Mouse (Mus musculus) kidney, embryonic 16.5 days (tissue): ENCODE measurements around the gene Dis3. TPM values are rescaled to one million over a fixed set of nuclear protein-coding genes. Genes with fewer than 3 reads are reported as not detected.

Experiments used
- ATAC-seq: fragments of 200-750 bp; cut with Nextera tagmentation; 2 replicates; pipeline ENCODE4 v1.8.0; 2017; ENCODE audit warnings: moderate TSS enrichment; ENCODE audit not compliant: low FRiP score, low TSS enrichment
- H3K27ac ChIP-seq: fragments of 300-500 bp; sonication (generic); 2 replicates; pipeline ENCODE4 v1.5.1; 2014; ENCODE audit warnings: low read length
- H3K27me3 ChIP-seq: fragments of 300-500 bp; sonication (generic); 2 replicates; pipeline ENCODE4 v1.6.1; 2014; ENCODE audit warnings: low read length, control low read depth, mixed read lengths; ENCODE audit not compliant: insufficient read depth
- H3K36me3 ChIP-seq: fragments of 300-500 bp; sonication (generic); 2 replicates; pipeline ENCODE4 v1.6.1; 2014; ENCODE audit warnings: low read length, control low read depth, mixed read lengths; ENCODE audit not compliant: insufficient read depth
- H3K4me1 ChIP-seq: fragments of 300-500 bp; sonication (generic); 2 replicates; pipeline ENCODE4 v1.6.1; 2014; ENCODE audit warnings: low read length, control low read depth, mixed read lengths; ENCODE audit not compliant: insufficient read depth
- H3K4me2 ChIP-seq: fragments of 300-500 bp; sonication (generic); replicated peaks from 2 replicates; pipeline ENCODE4 v1.6.1; 2014; ENCODE audit warnings: low read depth, low read length
- H3K4me3 ChIP-seq: fragments of 300-500 bp; sonication (generic); 2 replicates; pipeline ENCODE4 v1.5.1; 2014; ENCODE audit warnings: mild to moderate bottlenecking, low read length
- H3K9ac ChIP-seq: fragments of 300-500 bp; sonication (generic); replicated peaks from 2 replicates; pipeline ENCODE4 v1.6.1; 2014; ENCODE audit warnings: low read length
- H3K9me3 ChIP-seq: fragments of 300-500 bp; sonication (generic); 2 replicates; pipeline ENCODE4 v1.6.1; 2016; ENCODE audit warnings: low read length, control low read depth
- WGBS: fragments of 180-500 bp; shearing (Covaris S2); extraction: QIAGEN DNeasy Blood & Tissue Kit; methylation state at CpG from one replicate; pipeline ENCODE4 v1.1.7; 2014; 5-methylcytosine and 5-hydroxymethylcytosine counted together
- polyA plus RNA-seq: library from polyadenylated mRNA; unstranded; fragments of >200 nt; fragmentation: Nextera tagmentation; extraction: Ambion mirVana; gene quantifications from 2 replicates; pipeline ENCODE4 v1.2.1, GENCODE M21; 2015

The Dis3 gene
- polyA plus RNA-seq, 1 experiment from 2014 or later, result 28.4 TPM

DNA sequence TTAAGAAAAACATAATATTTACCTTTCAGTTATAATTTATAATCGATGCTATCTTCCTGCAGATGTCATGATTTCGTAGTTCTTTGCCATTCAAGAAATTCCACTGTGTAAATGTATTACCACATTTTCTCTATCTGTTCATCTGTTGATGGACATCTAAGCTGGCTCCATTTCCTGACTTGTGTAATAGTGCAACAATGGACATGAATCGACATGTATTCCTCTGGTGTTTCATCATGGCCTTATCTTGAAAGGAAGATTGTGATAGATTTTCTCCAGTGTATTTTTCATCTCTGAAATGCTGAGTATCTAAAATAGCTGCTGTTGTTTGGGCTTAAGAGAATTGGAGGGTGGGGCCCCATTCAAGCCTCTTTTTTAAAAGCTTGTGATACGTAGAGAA, 27.1 kb upstream of the Dis3 start:
- no peaks in the 10 kb centered on the region for H3K4me1 ChIP-seq
- H3K9me3 ChIP-seq, result no peaks in the 10 kb centered on the region
- H3K27me3 ChIP-seq, result no peaks in the 10 kb centered on the region
- H3K4me3 ChIP-seq, result no peak overlapping the region
- H3K9ac ChIP-seq, result no peak overlapping the region
- ATAC-seq, result no peak
- 89% methylated on average over 4 of the region's 4 CpGs for WGBS
- no peak overlapping the region for H3K27ac ChIP-seq
- H3K4me2 ChIP-seq, result no peak overlapping the region
- H3K36me3 ChIP-seq, result 0 out of 2 replicates have a peak, but pooled peaks cover 3% of the 10 kb centered on the region

DNA sequence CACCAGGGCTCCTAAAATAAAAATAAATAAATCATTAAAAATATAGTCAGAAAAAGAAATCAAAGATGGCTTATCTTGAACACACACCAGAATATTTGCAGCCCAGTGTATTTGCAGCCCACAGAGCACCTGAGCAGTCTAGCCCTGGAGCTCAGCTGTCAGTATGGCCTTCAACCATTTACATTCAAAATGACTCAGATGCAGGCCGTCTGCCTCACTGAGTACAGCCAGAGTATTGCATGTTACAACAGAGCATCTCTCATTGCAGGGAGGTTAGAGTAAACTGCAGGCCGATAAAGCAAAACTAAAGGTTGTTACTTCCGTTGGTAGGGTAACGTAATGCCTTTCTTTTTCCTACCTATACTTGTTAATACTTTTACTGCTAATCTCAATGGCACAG, 24.5 kb upstream of the Dis3 start:
- ATAC-seq, result no peak
- H3K4me2 ChIP-seq, result no peak overlapping the region
- no peaks in the 10 kb centered on the region for H3K36me3 ChIP-seq
- H3K9me3 ChIP-seq, result no peaks in the 10 kb centered on the region
- 87% methylated on average over 4 of the region's 4 CpGs for WGBS
- no peaks in the 10 kb centered on the region for H3K27me3 ChIP-seq
- H3K4me1 ChIP-seq, result no peaks in the 10 kb centered on the region
- no peak overlapping the region for H3K9ac ChIP-seq
- H3K27ac ChIP-seq, result no peak overlapping the region
- H3K4me3 ChIP-seq, result no peak overlapping the region

DNA sequence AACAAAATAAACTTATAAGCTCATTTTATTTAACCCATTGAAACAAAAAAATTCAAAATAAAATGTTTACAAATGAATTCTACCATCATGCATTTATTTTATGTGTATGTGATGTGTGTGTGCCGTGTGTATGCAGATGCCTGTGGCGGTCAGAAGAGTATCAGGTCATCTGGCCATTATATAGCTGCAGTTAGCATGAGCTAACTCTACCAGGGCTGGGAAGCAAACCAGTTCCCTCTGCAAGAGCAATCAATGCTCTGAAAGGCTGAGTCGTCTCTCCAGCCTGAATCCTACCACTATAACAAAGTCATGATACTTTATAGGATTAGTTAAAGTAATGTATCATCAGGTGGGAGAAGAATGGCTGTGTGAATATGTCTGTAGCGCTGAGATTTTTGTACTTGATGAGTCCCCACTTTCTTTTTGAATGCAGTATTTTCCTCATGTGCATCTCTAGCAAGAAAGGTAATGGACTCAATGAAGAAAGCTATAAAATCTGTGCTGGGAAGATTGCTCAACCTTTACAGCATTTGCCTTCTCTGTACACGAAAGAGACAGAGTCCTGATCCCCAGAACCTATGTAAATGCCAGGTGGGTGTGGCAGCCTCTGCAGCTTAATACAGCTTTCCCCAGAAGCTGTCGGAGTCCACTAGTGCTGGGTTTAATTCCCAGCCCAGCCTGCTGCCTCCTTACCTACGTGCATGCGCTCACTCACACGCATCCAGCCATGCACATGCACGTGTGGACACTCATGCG, 22.2 kb upstream of the Dis3 start:
- no peaks in the 10 kb centered on the region for H3K4me1 ChIP-seq
- H3K27me3 ChIP-seq, result no peaks in the 10 kb centered on the region
- no peak overlapping the region for H3K9ac ChIP-seq
- H3K36me3 ChIP-seq, result peaks cover 5% of the 10 kb centered on the region
- 88% methylated on average over 11 of the region's 11 CpGs for WGBS
- H3K4me3 ChIP-seq, result no peak overlapping the region
- no peak for ATAC-seq
- no peaks in the 10 kb centered on the region for H3K9me3 ChIP-seq
- H3K27ac ChIP-seq, result no peak overlapping the region
- H3K4me2 ChIP-seq, result no peak overlapping the region

DNA sequence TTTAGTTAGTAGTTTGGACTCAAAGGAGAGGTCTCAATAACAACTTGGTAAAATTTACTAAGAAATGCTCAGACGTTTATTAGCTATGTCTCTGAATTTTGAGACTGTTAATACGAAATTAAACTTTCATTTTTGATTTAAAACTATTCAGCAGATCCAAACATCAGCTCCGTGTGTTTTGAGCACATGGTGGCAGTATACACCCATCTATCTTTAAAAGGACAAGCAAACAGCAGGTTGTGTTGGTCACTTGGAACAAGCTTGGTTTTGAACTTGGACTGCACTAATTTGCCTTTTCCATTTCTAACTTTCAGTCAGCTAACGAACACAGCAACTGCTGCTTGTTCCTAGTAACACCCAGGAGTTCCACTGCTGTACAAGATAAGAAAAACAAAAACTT, 18.0 kb upstream of the Dis3 start:
- ATAC-seq, result no peak
- H3K4me1 ChIP-seq, result no peaks in the 10 kb centered on the region
- H3K4me2 ChIP-seq, result no peak overlapping the region
- no peak overlapping the region for H3K9ac ChIP-seq
- no peak overlapping the region for H3K27ac ChIP-seq
- no peaks in the 10 kb centered on the region for H3K9me3 ChIP-seq
- H3K27me3 ChIP-seq, result no peaks in the 10 kb centered on the region
- 77% methylated on average over 4 of the region's 4 CpGs for WGBS
- no peak overlapping the region for H3K4me3 ChIP-seq
- peaks cover 17% of the 10 kb centered on the region for H3K36me3 ChIP-seq

DNA sequence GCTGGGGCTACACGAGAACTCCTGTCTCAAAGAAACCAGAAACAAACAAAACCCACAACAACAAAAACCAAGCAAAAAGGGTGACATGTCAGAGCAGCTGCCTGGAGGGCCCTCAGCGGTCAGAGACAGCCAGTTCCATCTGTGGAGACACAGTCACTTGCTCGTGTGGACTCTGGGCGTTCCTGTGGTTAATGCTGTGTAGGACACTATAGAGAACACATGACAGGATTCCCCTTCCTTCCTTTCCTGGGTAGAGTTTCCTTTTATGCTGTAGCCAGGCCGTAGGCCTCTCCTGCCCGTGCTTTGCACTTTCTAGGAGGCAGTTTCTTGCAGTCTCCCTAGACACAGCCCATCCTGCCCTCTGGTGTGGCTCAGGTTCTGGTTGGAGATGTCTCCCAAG, 9.2 kb upstream of the Dis3 start:
- no peaks in the 10 kb centered on the region for H3K4me1 ChIP-seq
- H3K27ac ChIP-seq, result no peak overlapping the region
- no peak overlapping the region for H3K9ac ChIP-seq
- no peaks in the 10 kb centered on the region for H3K27me3 ChIP-seq
- H3K36me3 ChIP-seq, result peaks cover 42% of the 10 kb centered on the region
- H3K4me2 ChIP-seq, result no peak overlapping the region
- 81% methylated on average over 6 of the region's 6 CpGs for WGBS
- no peaks in the 10 kb centered on the region for H3K9me3 ChIP-seq
- ATAC-seq, result no peak; the same call in 1 of the 2 replicates
- H3K4me3 ChIP-seq, result no peak overlapping the region

DNA sequence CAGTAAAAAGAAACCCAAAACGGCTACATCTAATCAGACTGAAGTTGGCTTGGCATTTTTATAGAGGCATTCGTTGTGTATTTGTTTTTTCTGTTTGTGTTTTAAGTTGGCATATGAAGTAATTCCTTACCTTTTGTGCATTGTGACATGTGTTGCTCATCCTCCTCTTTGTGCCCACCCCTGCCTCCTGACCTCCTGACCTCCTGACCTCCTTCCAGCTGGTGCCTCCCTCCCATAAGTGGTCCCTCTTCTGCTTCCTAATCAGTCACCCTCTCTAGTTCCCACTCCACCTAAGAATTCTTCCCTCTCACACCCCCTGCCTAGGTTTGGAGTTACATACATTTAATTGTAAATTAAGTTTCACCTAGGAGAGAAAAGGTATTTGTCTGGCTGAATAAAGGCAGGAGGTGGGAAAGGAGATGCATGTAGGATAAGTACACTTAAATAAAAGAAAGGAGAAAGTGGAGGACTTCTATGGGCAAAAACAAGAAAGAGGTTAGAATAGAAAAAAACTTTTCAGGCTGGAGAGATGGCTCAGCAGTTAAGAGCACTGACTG, 8.1 kb upstream of the Dis3 start:
- no peak for ATAC-seq
- Histone ChIP-seq H3K27ac (no peak overlapping the region), H3K4me2 (no peak overlapping the region), H3K4me1 (no peaks in the 10 kb centered on the region), H3K9me3 (no peaks in the 10 kb centered on the region), H3K4me3 (no peak overlapping the region), H3K36me3 (peaks cover 48% of the 10 kb centered on the region), H3K27me3 (no peaks in the 10 kb centered on the region), H3K9ac (no peak overlapping the region)
- 74% methylated on average over 2 of the region's 2 CpGs for WGBS

DNA sequence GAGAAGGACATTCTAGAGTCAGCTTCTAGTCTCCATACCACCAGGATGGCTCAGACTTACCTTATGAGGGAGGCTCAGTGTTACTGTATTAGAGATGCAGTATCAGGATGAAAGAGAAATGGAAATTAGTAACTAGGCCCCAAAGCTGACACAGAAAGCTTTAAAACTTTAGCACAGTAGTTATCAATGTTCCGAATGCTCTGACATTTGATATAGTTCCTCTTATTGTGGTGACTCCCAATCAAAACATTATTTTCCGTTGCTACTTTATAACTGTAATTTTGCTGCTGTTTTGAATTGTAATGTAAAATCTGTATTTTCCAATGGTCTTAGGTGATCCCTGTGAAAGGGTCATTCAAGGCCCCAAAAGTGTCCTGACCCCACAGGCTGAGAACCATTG, 7.1 kb upstream of the Dis3 start:
- H3K4me3 ChIP-seq, result no peak overlapping the region
- no peak overlapping the region for H3K4me2 ChIP-seq
- H3K27ac ChIP-seq, result no peak overlapping the region
- no peaks in the 10 kb centered on the region for H3K4me1 ChIP-seq
- H3K36me3 ChIP-seq, result peaks cover 45% of the 10 kb centered on the region
- no peaks in the 10 kb centered on the region for H3K9me3 ChIP-seq
- no peak overlapping the region for H3K9ac ChIP-seq
- ATAC-seq, result no peak
- H3K27me3 ChIP-seq, result no peaks in the 10 kb centered on the region
- WGBS, result 85% methylated on average over 2 of the region's 2 CpGs

DNA sequence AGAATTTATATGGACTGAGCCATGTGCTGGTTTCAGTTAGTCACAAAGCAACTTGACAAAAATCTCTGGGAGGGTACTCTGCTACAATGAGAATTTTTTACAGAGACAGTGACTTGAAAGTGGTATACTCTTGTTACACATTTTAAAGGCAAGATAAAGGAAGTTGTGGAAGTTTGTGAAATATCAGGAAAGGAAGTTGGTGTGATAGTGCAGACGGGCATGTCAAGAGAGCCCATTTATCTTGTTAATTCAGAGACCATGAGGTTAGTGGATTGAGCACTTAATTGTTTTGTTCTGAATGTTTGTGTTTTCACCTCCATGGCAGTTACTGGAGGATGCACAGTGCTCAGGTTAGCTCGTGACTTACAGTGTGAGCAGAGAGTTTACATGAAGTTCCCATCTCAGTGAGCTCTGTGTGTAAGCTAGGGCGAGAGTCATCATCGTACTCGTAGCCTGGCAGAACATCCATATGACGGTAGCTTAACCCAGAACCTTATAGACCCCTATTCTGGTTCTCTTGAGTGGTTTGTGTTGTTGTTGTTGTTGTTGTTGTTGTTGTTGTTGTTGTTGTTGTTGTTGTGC, 5.1 kb upstream of the Dis3 start:
- ATAC-seq, result no peak
- H3K4me1 ChIP-seq, result peaks cover 7% of the 10 kb centered on the region; the same call in 1 of the 2 replicates

DNA sequence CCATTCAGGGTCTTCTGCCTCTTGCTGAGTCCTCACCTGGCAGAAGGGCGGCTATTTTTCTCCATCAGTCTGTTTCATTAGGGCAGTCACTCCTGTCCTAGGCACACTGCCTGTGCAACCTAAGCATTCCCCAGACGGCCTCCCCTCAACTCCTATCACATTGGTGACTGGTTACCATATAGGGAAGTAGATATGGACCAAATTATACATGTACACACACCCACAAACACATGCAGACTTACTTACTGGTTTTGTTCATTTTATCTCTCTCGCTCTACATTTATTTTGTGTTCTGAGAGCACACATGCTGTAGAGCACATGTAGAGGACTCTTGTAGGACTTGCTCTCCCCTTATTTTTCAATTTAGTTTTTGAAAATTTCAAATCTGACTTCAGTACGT, 3.5 kb upstream of the Dis3 start:
- no peak for ATAC-seq

More for the DNA sequence above, 5.1 kb upstream of the Dis3 start:
- Histone ChIP-seq H3K9me3 (no peaks in the 10 kb centered on the region), H3K36me3 (peaks cover 42% of the 10 kb centered on the region), H3K4me3 (no peak overlapping the region), H3K9ac (no peak overlapping the region), H3K27ac (no peak overlapping the region), H3K27me3 (no peaks in the 10 kb centered on the region), H3K4me2 (no peak overlapping the region)
- 86% methylated on average over 6 of the region's 6 CpGs for WGBS

DNA sequence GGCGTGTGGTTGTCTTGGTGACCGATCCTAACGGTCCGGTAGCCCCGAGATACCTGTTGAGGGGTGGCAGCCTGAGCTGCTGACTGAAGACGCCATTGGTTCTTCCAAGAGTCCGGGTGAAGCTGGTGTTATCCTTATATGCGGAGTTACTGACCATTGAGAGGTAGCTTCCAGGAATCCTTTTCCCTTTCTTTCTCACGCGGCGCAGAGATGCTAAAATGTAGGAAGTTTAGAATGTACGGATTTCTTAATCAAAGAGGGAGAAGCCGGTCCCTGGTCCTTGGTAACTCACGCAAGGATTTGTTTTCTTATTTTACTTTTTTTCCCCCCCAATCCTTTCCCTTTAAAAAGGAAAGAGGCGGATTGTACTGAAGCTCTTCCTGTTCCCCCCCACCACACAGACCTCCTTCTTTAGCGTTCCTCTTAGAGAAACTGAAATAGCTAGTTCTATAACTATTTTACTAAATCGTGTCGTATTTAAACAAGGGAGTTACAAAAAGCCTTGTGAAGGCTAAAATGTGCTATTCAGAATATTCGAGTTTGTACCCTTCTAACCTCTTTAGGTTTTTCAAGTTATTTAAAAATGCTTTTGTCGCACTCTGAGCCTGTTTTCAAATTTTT, 507 bp upstream of the Dis3 start:
- peaks cover 36% of the 10 kb centered on the region for H3K36me3 ChIP-seq
- no peaks in the 10 kb centered on the region for H3K9me3 ChIP-seq
- no peak; the same call in 1 of the 2 replicates for ATAC-seq
- H3K9ac ChIP-seq, result peak overlapping the region; percentile 85
- WGBS, result 5% methylated on average over 20 of the region's 20 CpGs
- no peak overlapping the region for H3K27ac ChIP-seq
- H3K4me2 ChIP-seq, result peak overlapping the region; percentile 64
- H3K27me3 ChIP-seq, result no peaks in the 10 kb centered on the region
- H3K4me1 ChIP-seq, result peaks cover 14% of the 10 kb centered on the region
- peak overlapping the region; percentile 97 for H3K4me3 ChIP-seq

More for the DNA sequence above, 3.5 kb upstream of the Dis3 start:
- no peak overlapping the region for H3K9ac ChIP-seq
- no peaks in the 10 kb centered on the region for H3K27me3 ChIP-seq
- WGBS, result 91% methylated on average over 4 of the region's 4 CpGs
- H3K27ac ChIP-seq, result no peak overlapping the region
- no peak overlapping the region for H3K4me3 ChIP-seq
- no peaks in the 10 kb centered on the region for H3K9me3 ChIP-seq
- peaks cover 30% of the 10 kb centered on the region for H3K36me3 ChIP-seq
- H3K4me1 ChIP-seq, result peaks cover 14% of the 10 kb centered on the region
- no peak overlapping the region for H3K4me2 ChIP-seq
